20 mouse cellular contexts compared by ENCODE assay signal in genomic region chr11:35947944-35948343, GRCm38 (mm10). TPM values are rescaled to one million over a fixed set of nuclear protein-coding genes. Genes with fewer than 3 reads are reported as not detected.
A peak's percentile ranks its signal among the peaks of the same experiment; 100 is the strongest.
DNase-seq lines count a peak whose midpoint lies in the region; ATAC-seq lines count a peak whose summit lies in the region.
"Had no signal": no experiment of that assay in that cellular context is flagged by ENCODE, and none has a peak within 500 bp of the region (broad histone marks: within the 10 kb centered on the region; RNA-seq: fewer than 3 reads in every experiment).

No protein-coding gene starts in this region.

- peak overlapping the region; percentile 39; the same call in 1 of the 2 replicates for H3K27ac ChIP-seq in kidney, embryonic 16.5 days (ENCODE audit: low read length)
- H3K27ac ChIP-seq in midbrain, embryonic 10.5 days (replicated peaks) = peak overlapping the region; percentile 39; the same call in 1 of the 2 replicates
- H3K27ac ChIP-seq in midbrain, embryonic 11.5 days (ENCODE audit: low read depth, low read length) = no peak overlapping the region
- H3K27ac ChIP-seq: limb, embryonic 12.5 days; liver, embryonic 12.5 days had no signal

- H3K4me1 ChIP-seq in kidney, embryonic 16.5 days (ENCODE audit: insufficient read depth, low read length) = peaks cover 52% of the 10 kb centered on the region
- peaks cover 51% of the 10 kb centered on the region for H3K4me1 ChIP-seq in midbrain, embryonic 10.5 days
- peaks cover 10% of the 10 kb centered on the region; the same call in 1 of the 2 replicates for H3K4me1 ChIP-seq in midbrain, embryonic 11.5 days (ENCODE audit: control insufficient read depth, insufficient read depth, low read length)

- no peaks in the 10 kb centered on the region for H3K27me3 ChIP-seq in kidney, embryonic 16.5 days (ENCODE audit: insufficient read depth, low read length)
- H3K27me3 ChIP-seq in midbrain, embryonic 10.5 days (ENCODE audit: low read depth, poor library complexity, severe bottlenecking) = no peaks in the 10 kb centered on the region
- H3K27me3 ChIP-seq in midbrain, embryonic 11.5 days (ENCODE audit: control insufficient read depth, insufficient read depth, low read length) = no peaks in the 10 kb centered on the region
- H3K27me3 ChIP-seq: CH12.LX; hindbrain, embryonic 12.5 days; limb, embryonic 12.5 days; liver, embryonic 12.5 days had no signal

- no peaks in the 10 kb centered on the region for H3K36me3 ChIP-seq in kidney, embryonic 16.5 days (ENCODE audit: insufficient read depth, low read length)
- no peaks in the 10 kb centered on the region for H3K36me3 ChIP-seq in midbrain, embryonic 10.5 days
- H3K36me3 ChIP-seq in midbrain, embryonic 11.5 days (ENCODE audit: control insufficient read depth, insufficient read depth, low read length) = no peaks in the 10 kb centered on the region
- H3K36me3 ChIP-seq: hindbrain, embryonic 12.5 days; limb, embryonic 12.5 days; liver, embryonic 12.5 days had no signal

- no peaks in the 10 kb centered on the region for H3K9me3 ChIP-seq in kidney, embryonic 16.5 days (ENCODE audit: low read length)
- no peaks in the 10 kb centered on the region for H3K9me3 ChIP-seq in midbrain, embryonic 10.5 days (replicated peaks)
- H3K9me3 ChIP-seq in midbrain, embryonic 11.5 days (ENCODE audit: control insufficient read depth, low read length) = no peaks in the 10 kb centered on the region
- H3K9me3 ChIP-seq: hindbrain, embryonic 12.5 days; limb, embryonic 12.5 days; liver, embryonic 12.5 days had no signal

- 74% methylated on average over 9 of the region's 9 CpGs for WGBS in kidney, embryonic 16.5 days
- 85% methylated on average over 9 of the region's 9 CpGs for WGBS in midbrain, embryonic 10.5 days
- 76% methylated on average over 9 of the region's 9 CpGs for WGBS in midbrain, embryonic 11.5 days

- no peak overlapping the region for H3K4me3 ChIP-seq in kidney, embryonic 16.5 days (ENCODE audit: low read length)
- H3K4me3 ChIP-seq in midbrain, embryonic 10.5 days = no peak overlapping the region
- H3K4me3 ChIP-seq in midbrain, embryonic 11.5 days (ENCODE audit: low read depth, low read length) = no peak overlapping the region
- H3K4me3 ChIP-seq: hindbrain, embryonic 12.5 days; limb, embryonic 12.5 days; liver, embryonic 12.5 days; myocyte had no signal

- intact Hi-C loops in heart, postnatal 14 days (cut with DNase I) = no loop called here

- peak; percentile 81 for DNase-seq in heart, adult 11 months
- DNase-seq in heart, postnatal 14 days = no peak
- DNase-seq in kidney, postnatal 25 days = no peak
- DNase-seq in midbrain, embryonic 10.5 days (ENCODE audit: low spot score) = no peak
- no peak for DNase-seq in midbrain, embryonic 11.5 days (ENCODE audit: low spot score, missing footprints)
- no peak for DNase-seq in adrenal gland, postnatal 14 days
- DNase-seq: adrenal gland, postnatal 36 days; cerebellum, adult 11-12 months; cerebellum, postnatal 14 days; gastrocnemius, postnatal 25 days; spleen, adult 18-20 months; thymus, adult 18-20 months; thymus, postnatal 4 days had no signal

- no peak overlapping the region for H3K9ac ChIP-seq in kidney, embryonic 16.5 days (replicated peaks; ENCODE audit: low read length)
- H3K9ac ChIP-seq in midbrain, embryonic 11.5 days (ENCODE audit: low read length) = no peak overlapping the region
- H3K9ac ChIP-seq: hindbrain, embryonic 12.5 days; limb, embryonic 12.5 days; liver, embryonic 12.5 days had no signal

- no peak for ATAC-seq in kidney, embryonic 16.5 days (ENCODE audit: low FRiP score, low TSS enrichment)
- ATAC-seq in midbrain, embryonic 11.5 days (ENCODE audit: low FRiP score) = no peak
- ATAC-seq: intestine, postnatal 0 days; liver, embryonic 12.5 days had no signal

- no peak overlapping the region for H3K4me2 ChIP-seq in kidney, embryonic 16.5 days (replicated peaks; ENCODE audit: low read depth, low read length)
- no peak overlapping the region for H3K4me2 ChIP-seq in midbrain, embryonic 11.5 days
- H3K4me2 ChIP-seq: hindbrain, embryonic 12.5 days; limb, embryonic 12.5 days; liver, embryonic 12.5 days had no signal

RNA-seq across cellular contexts. Expression of gene Wwc1, which starts 32.4 kb away (rescaled TPM):
- total RNA-seq in heart, postnatal 14 days (2021) = 1 to 10 TPM in 1 of 2 experiments, under 1 TPM in 1; 0.98 to 1.2 TPM
- polyA plus RNA-seq in kidney, embryonic 16.5 days (2015; fragmentation: Nextera tagmentation; extraction: Ambion mirVana) = 5.9 and 8.3 TPM in 2 replicates
- 5.0 and 5.3 TPM in 2 replicates for polyA plus RNA-seq in midbrain, embryonic 10.5 days (2016; fragmentation: Nextera tagmentation; extraction: Ambion mirVana)
- 6.4 and 8.5 TPM in 2 replicates for polyA plus RNA-seq in midbrain, embryonic 11.5 days (2014; fragmentation: Nextera tagmentation; extraction: Ambion mirVana)
- 38.7 and 52.9 TPM in 2 replicates for total RNA-seq in adrenal gland, postnatal 14 days (2021)
